Mouse (Mus musculus): ENCODE measurements at regions not wholly inside any gene's neighbourhood (a gene's known extent, or its start where the extent isn't known, plus 50 kb on each side); places are given as distances from the start of the nearest gene placed in this dataset.

DNA sequence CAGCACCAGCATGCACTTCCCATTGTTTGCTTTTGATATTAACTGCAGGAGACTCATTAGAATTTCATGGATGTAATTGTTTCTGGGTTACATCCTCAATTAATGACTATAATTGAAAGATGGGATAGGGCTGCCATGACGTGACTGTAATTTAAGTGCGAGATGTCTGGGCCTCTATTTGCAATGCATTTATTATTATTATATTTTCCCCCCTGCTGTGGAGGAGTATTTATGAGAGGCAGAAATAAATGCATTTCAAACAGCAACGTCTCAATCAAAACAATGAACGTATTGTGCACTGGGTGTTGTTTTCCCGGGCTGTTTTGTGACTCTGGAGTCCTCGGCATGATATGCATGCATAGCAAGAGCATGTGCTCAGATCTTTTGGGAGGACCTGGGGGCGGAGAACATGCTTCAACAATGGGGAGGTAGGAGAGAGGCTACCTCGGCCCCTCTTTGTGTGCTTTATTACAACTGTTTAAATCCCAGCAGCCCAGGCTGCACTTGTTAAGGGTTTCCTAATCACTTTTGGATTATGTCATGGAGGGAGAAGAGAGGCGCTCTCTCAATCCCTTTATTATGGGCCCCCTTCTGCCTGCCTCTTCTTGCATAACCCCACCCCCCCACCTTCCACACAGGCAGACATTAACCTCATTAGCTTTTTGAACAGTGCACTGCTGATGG lies 364.2 kb downstream of the Btg1 start:
- 12% methylated on average over 9 of the region's 9 CpGs for WGBS

DNA sequence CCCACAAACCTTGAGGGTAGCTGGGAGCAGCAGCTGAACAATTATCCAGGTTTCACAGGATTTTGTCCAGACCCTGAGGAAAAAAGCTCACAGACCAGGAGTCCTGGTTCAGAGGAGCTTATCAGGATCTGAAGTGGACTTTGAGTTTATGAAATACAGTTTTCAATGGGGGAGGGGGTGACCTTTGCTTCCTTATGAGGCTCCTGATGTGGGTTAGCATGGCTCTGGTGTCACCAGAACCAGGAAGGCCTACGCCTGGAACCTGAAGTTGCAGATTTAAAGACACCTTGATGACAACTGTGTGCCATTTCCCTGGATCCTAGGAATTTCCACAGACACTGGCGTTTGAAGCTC lies 364.7 kb downstream of the Btg1 start:
- DNase-seq (ENCODE audit: low spot score) (no peak), ATAC-seq (ENCODE audit: low FRiP score) (no peak)
- H3K4me2 ChIP-seq (ENCODE audit: low read depth, low read length, poor library complexity, severe bottlenecking) = no peak overlapping the region
- no peak for TF ChIP-seq CTCF (IDR thresholded peaks at IDR 0.05)
- no peak overlapping the region for H3K4me3 ChIP-seq (ENCODE audit: low read depth, low read length)
- H3K4me1 ChIP-seq (ENCODE audit: insufficient read depth, low read length) = peaks cover 5% of the 10 kb centered on the region; the same call in 1 of the 2 replicates
- no peak overlapping the region for H3K9ac ChIP-seq (replicated peaks; ENCODE audit: low read length, poor library complexity, severe bottlenecking)
- H3K27ac ChIP-seq (ENCODE audit: low read depth, low read length) = no peak overlapping the region
- 67% methylated on average over 2 of the region's 2 CpGs for WGBS
- no peaks in the 10 kb centered on the region for H3K27me3 ChIP-seq (ENCODE audit: insufficient read depth, low read length)
- H3K9me3 ChIP-seq (ENCODE audit: low read length) = no peaks in the 10 kb centered on the region
- no peaks in the 10 kb centered on the region for H3K36me3 ChIP-seq (ENCODE audit: insufficient read depth, low read length)

More for the DNA sequence above, 364.2 kb downstream of the Btg1 start:
- peak; percentile 51 for DNase-seq (ENCODE audit: low spot score)
- Histone ChIP-seq H3K4me2 (ENCODE audit: low read depth, low read length, poor library complexity, severe bottlenecking) (no peak overlapping the region; the same call in 1 of the 2 replicates), H3K27me3 (ENCODE audit: insufficient read depth, low read length) (no peaks in the 10 kb centered on the region), H3K9ac (replicated peaks; ENCODE audit: low read length, poor library complexity, severe bottlenecking) (no peak overlapping the region), H3K4me3 (ENCODE audit: low read depth, low read length) (no peak overlapping the region), H3K4me1 (ENCODE audit: insufficient read depth, low read length) (peaks cover 5% of the 10 kb centered on the region; the same call in 1 of the 2 replicates), H3K36me3 (ENCODE audit: insufficient read depth, low read length) (no peaks in the 10 kb centered on the region), H3K9me3 (ENCODE audit: low read length) (no peaks in the 10 kb centered on the region), H3K27ac (ENCODE audit: low read depth, low read length) (peak overlapping the region; percentile 38; the same call in 1 of the 2 replicates)
- ATAC-seq (ENCODE audit: low FRiP score) = no peak
- no peak for TF ChIP-seq CTCF (IDR thresholded peaks at IDR 0.05)

DNA sequence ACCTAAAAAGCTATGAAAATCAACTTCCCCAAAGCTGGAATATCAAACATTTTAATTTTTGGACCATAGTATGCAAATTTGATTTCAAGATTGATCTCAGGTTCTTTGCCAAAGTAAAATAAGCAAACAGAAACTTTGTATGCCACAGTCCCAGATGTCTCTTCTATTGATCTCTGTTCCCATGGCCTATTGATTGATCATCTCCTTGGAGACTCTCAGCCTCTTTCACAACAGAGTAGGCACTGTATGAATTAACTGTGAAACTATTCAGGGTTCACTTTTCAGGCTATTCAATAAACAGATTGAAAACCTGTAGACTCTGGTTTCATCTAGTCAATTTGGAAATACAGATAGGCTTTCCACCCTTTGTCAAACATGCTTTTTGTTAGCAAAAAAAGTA lies 384.1 kb downstream of the Btg1 start:
- H3K4me3 ChIP-seq (ENCODE audit: low read depth, low read length) = no peak overlapping the region
- ATAC-seq (ENCODE audit: low FRiP score) = no peak
- no peak overlapping the region for H3K9ac ChIP-seq (replicated peaks; ENCODE audit: low read length, poor library complexity, severe bottlenecking)
- no peaks in the 10 kb centered on the region for H3K36me3 ChIP-seq (ENCODE audit: insufficient read depth, low read length)
- H3K4me1 ChIP-seq (ENCODE audit: insufficient read depth, low read length) = no peaks in the 10 kb centered on the region
- no peak overlapping the region for H3K27ac ChIP-seq (ENCODE audit: low read depth, low read length)
- no peaks in the 10 kb centered on the region for H3K27me3 ChIP-seq (ENCODE audit: insufficient read depth, low read length)
- TF ChIP-seq CTCF (IDR thresholded peaks at IDR 0.05) = no peak
- no peaks in the 10 kb centered on the region for H3K9me3 ChIP-seq (ENCODE audit: low read length)
- H3K4me2 ChIP-seq (ENCODE audit: low read depth, low read length, poor library complexity, severe bottlenecking) = no peak overlapping the region
- no peak for DNase-seq (ENCODE audit: low spot score)

DNA sequence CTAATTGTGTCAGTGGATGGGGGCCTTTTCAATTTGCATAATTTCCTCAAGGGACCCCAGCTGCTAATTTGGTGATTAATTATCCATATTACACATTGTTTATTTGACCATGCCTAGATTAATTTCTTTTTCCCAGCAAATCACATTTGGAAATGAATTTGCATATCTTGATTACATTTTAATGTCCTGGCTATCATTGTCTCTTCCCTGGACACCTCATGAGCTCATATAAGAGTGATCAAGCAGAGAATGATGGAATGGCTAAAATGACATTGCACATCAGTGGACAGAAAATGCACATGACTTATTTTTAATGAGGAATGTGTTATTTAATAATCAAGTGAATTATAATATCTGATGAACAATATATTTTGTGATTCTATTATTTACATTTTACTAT lies 392.1 kb downstream of the Btg1 start:
- Histone ChIP-seq H3K27me3 (ENCODE audit: insufficient read depth, low read length) (no peaks in the 10 kb centered on the region), H3K4me2 (ENCODE audit: low read depth, low read length, poor library complexity, severe bottlenecking) (no peak overlapping the region), H3K4me3 (ENCODE audit: low read depth, low read length) (no peak overlapping the region), H3K36me3 (ENCODE audit: insufficient read depth, low read length) (no peaks in the 10 kb centered on the region), H3K9me3 (ENCODE audit: low read length) (no peaks in the 10 kb centered on the region), H3K4me1 (ENCODE audit: insufficient read depth, low read length) (no peaks in the 10 kb centered on the region), H3K9ac (replicated peaks; ENCODE audit: low read length, poor library complexity, severe bottlenecking) (no peak overlapping the region), H3K27ac (ENCODE audit: low read depth, low read length) (no peak overlapping the region)
- ATAC-seq (ENCODE audit: low FRiP score) (no peak), DNase-seq (ENCODE audit: low spot score) (no peak)
- TF ChIP-seq CTCF (IDR thresholded peaks at IDR 0.05) = no peak

DNA sequence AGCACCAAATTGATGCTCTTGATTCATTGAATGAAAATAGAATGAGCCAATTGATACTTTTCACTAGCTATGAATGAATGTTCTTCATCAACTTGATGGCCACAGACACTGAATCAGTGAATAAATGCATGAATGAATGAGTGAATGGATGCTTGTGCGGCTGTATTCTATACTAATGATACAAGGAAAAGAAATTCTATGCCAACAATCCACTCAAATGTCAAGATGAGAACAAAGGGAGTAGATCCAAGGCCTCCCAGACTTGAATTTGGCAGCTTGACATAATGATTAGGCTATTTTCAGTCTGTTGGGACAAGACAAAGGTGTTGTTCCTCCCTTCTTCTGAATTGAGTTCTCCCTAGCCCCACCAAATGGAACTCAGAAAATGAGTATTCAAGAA lies 393.1 kb downstream of the Btg1 start:
- no peak overlapping the region for H3K4me3 ChIP-seq (ENCODE audit: low read depth, low read length)
- H3K4me1 ChIP-seq (ENCODE audit: insufficient read depth, low read length) = no peaks in the 10 kb centered on the region
- no peak overlapping the region for H3K9ac ChIP-seq (replicated peaks; ENCODE audit: low read length, poor library complexity, severe bottlenecking)
- H3K27ac ChIP-seq (ENCODE audit: low read depth, low read length) = no peak overlapping the region
- 50% methylated on average over 1 of the region's 1 CpGs for WGBS
- ATAC-seq (ENCODE audit: low FRiP score) (no peak), DNase-seq (ENCODE audit: low spot score) (no peak)
- TF ChIP-seq CTCF (IDR thresholded peaks at IDR 0.05) = no peak
- H3K9me3 ChIP-seq (ENCODE audit: low read length) = no peaks in the 10 kb centered on the region
- no peaks in the 10 kb centered on the region for H3K36me3 ChIP-seq (ENCODE audit: insufficient read depth, low read length)
- H3K27me3 ChIP-seq (ENCODE audit: insufficient read depth, low read length) = no peaks in the 10 kb centered on the region
- no peak overlapping the region for H3K4me2 ChIP-seq (ENCODE audit: low read depth, low read length, poor library complexity, severe bottlenecking)

DNA sequence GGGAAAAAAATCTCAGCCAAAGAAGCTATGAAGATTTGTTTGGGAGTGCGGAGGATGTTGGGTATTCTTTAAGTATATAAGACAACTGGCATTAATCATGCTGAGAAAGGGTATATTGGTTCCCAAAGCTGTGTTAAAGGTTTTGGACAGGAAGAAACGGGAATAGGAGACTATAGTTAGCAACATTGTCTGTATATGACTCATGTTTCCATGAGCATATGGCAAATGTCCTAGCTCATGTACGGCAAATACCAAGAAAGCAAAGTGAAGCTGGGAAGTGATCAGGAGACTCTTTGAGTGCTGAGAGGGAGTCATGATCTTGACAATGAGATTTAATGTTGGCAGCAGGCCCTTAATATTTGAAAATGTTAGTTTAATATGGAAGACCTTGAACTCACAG lies 401.8 kb downstream of the Btg1 start:
- Histone ChIP-seq H3K4me1 (ENCODE audit: insufficient read depth, low read length) (no peaks in the 10 kb centered on the region), H3K4me3 (ENCODE audit: low read depth, low read length) (no peak overlapping the region), H3K4me2 (ENCODE audit: low read depth, low read length, poor library complexity, severe bottlenecking) (no peak overlapping the region), H3K9me3 (ENCODE audit: low read length) (no peaks in the 10 kb centered on the region), H3K27me3 (ENCODE audit: insufficient read depth, low read length) (no peaks in the 10 kb centered on the region), H3K36me3 (ENCODE audit: insufficient read depth, low read length) (no peaks in the 10 kb centered on the region), H3K27ac (ENCODE audit: low read depth, low read length) (no peak overlapping the region), H3K9ac (replicated peaks; ENCODE audit: low read length, poor library complexity, severe bottlenecking) (no peak overlapping the region)
- TF ChIP-seq CTCF (IDR thresholded peaks at IDR 0.05) = no peak
- no peak for ATAC-seq (ENCODE audit: low FRiP score)
- WGBS = 87% methylated on average over 3 of the region's 3 CpGs
- no peak for DNase-seq (ENCODE audit: low spot score)

All from midbrain, postnatal 0 days (tissue).